Mouse (Mus musculus) heart, embryonic 14.5 days (tissue): ENCODE data around the gene AI464131. TPM values are rescaled to one million over a fixed set of nuclear protein-coding genes. Genes with fewer than 3 reads are reported as not detected.

Experiments used
- ATAC-seq: fragments of 200-750 bp; cut with Nextera tagmentation; 2 replicates; pipeline ENCODE4 v1.8.0; 2017; ENCODE audit warnings: low read depth, moderate TSS enrichment; ENCODE audit not compliant: insufficient number of reproducible peaks, insufficient read depth, low FRiP score
- H3K27ac ChIP-seq, 2 experiments: fragments of 200-500 bp in 1 of 2; fragments of 300-500 bp in 1 of 2; sonication (generic) in 1 of 2; replicated peaks in 1 of 2; 2 replicates each; pipeline ENCODE4 v1.5.1; 2012 to 2014; ENCODE audit warnings: low read depth in 2 of 2, low read length in 2 of 2, control low read depth in 1 of 2, mild to moderate bottlenecking in 1 of 2, mixed read lengths in 1 of 2; ENCODE audit not compliant: control insufficient read depth in 1 of 2, insufficient read depth in 1 of 2
- H3K27me3 ChIP-seq: fragments of 300-500 bp; sonication (generic); 2 replicates; pipeline ENCODE4 v1.6.1; 2014; ENCODE audit warnings: mild to moderate bottlenecking, low read length, control low read depth; ENCODE audit not compliant: control insufficient read depth, insufficient read depth
- H3K36me3 ChIP-seq: fragments of 300-500 bp; sonication (generic); 2 replicates; pipeline ENCODE4 v1.6.1; 2014; ENCODE audit warnings: mild to moderate bottlenecking, control low read depth, low read length, mixed read lengths; ENCODE audit not compliant: control insufficient read depth, insufficient read depth
- H3K4me1 ChIP-seq, 2 experiments: fragments of 200-500 bp in 1 of 2; fragments of 300-500 bp in 1 of 2; sonication (generic) in 1 of 2; 2 replicates each; pipeline ENCODE4 v1.6.1; 2012 to 2014; ENCODE audit warnings: low read length in 2 of 2, control low read depth in 1 of 2, mixed read lengths in 1 of 2; ENCODE audit not compliant: control insufficient read depth in 2 of 2, insufficient read depth in 2 of 2
- H3K4me2 ChIP-seq: fragments of 300-500 bp; sonication (generic); 2 replicates; pipeline ENCODE4 v1.6.1; 2014; ENCODE audit warnings: mild to moderate bottlenecking, low read length
- H3K4me3 ChIP-seq, 2 experiments: fragments of 200-500 bp in 1 of 2; fragments of 300-500 bp in 1 of 2; sonication (generic) in 1 of 2; 2 replicates each; pipeline ENCODE4 v1.5.1; 2012 to 2014; ENCODE audit warnings: low read length in 2 of 2, mild to moderate bottlenecking in 2 of 2, control low read depth in 1 of 2, low read depth in 1 of 2, moderate library complexity in 1 of 2; ENCODE audit not compliant: control insufficient read depth in 1 of 2, insufficient read depth in 1 of 2
- H3K9ac ChIP-seq: fragments of 300-500 bp; sonication (generic); 2 replicates; pipeline ENCODE4 v1.6.1; 2014; ENCODE audit warnings: mild to moderate bottlenecking, low read length
- H3K9me3 ChIP-seq: fragments of 300-500 bp; sonication (generic); 2 replicates; pipeline ENCODE4 v1.6.1; 2016; ENCODE audit warnings: low read length, control low read depth; ENCODE audit not compliant: control insufficient read depth
- WGBS: fragments of 180-500 bp; shearing (Covaris S2); extraction: QIAGEN DNeasy Blood & Tissue Kit; methylation state at CpG from one replicate; pipeline ENCODE4 v1.1.7; 2014; 5-methylcytosine and 5-hydroxymethylcytosine counted together
- polyA plus RNA-seq: library from polyadenylated mRNA; unstranded; fragments of >200 nt; fragmentation: Nextera tagmentation; extraction: Ambion mirVana; gene quantifications from 2 replicates; pipeline ENCODE4 v1.2.1, GENCODE M21; 2014

Gene AI464131
- polyA plus RNA-seq, 1 experiment from 2014 or later = 2.8 TPM

- Histone ChIP-seq H3K9ac (no peak overlapping the region), H3K27ac (no peak overlapping the region), H3K36me3 (no peaks in the 10 kb centered on the region), H3K9me3 (no peaks in the 10 kb centered on the region), H3K27me3 (0 out of 2 replicates have a peak, but pooled peaks cover 10% of the 10 kb centered on the region), H3K4me1 (peaks cover 5 to 10% of the 10 kb centered on the region in 2 experiments; a peak in 3 of 4 replicates), H3K4me2 (no peak overlapping the region), H3K4me3 (no peak overlapping the region)
- ATAC-seq = no peak
- 37% methylated on average over 13 of the region's 13 CpGs for WGBS
Measured at GRCm38 (mm10) chr4:41527076-41527475, 24.2 kb upstream of the AI464131 start.

GRCm38 (mm10) chr4:41526553-41526952 is 23.7 kb upstream of the AI464131 start:
- no peaks in the 10 kb centered on the region for H3K36me3 ChIP-seq
- H3K9me3 ChIP-seq = no peaks in the 10 kb centered on the region
- H3K27ac ChIP-seq = no peak overlapping the region
- no peak overlapping the region for H3K4me2 ChIP-seq
- no peak overlapping the region for H3K9ac ChIP-seq
- H3K4me1 ChIP-seq = peaks cover 5 to 10% of the 10 kb centered on the region in 2 experiments; a peak in 3 of 4 replicates
- H3K27me3 ChIP-seq = 0 out of 2 replicates have a peak, but pooled peaks cover 6% of the 10 kb centered on the region
- ATAC-seq = no peak
- H3K4me3 ChIP-seq = no peak overlapping the region
- WGBS = 68% methylated on average over 7 of the region's 7 CpGs

- Histone ChIP-seq H3K4me1 (peaks cover 5 to 10% of the 10 kb centered on the region in 2 experiments; a peak in 3 of 4 replicates), H3K27me3 (0 out of 2 replicates have a peak, but pooled peaks cover 6% of the 10 kb centered on the region), H3K9ac (no peak overlapping the region), H3K36me3 (no peaks in the 10 kb centered on the region), H3K9me3 (no peaks in the 10 kb centered on the region), H3K4me2 (no peak overlapping the region), H3K27ac (no peak overlapping the region), H3K4me3 (no peak overlapping the region)
- 60% methylated on average over 9 of the region's 9 CpGs for WGBS
- ATAC-seq = no peak
Measured at GRCm38 (mm10) chr4:41524829-41525228, 22.0 kb upstream of the AI464131 start.

GRCm38 (mm10) chr4:41523839-41524238 is 21.0 kb upstream of the AI464131 start:
- no peaks in the 10 kb centered on the region for H3K36me3 ChIP-seq

GRCm38 (mm10) chr4:41522788-41523187 is 19.9 kb upstream of the AI464131 start:
- Histone ChIP-seq H3K4me2 (no peak overlapping the region), H3K4me3 (no peak overlapping the region), H3K9me3 (no peaks in the 10 kb centered on the region), H3K27ac (no peak overlapping the region), H3K36me3 (no peaks in the 10 kb centered on the region), H3K4me1 (peaks cover 0 to under 1% of the 10 kb centered on the region in 2 experiments; a peak in 1 of 4 replicates), H3K27me3 (0 out of 2 replicates have a peak, but pooled peaks cover 6% of the 10 kb centered on the region), H3K9ac (no peak overlapping the region)
- ATAC-seq = no peak
- 41% methylated on average over 5 of the region's 5 CpGs for WGBS

More at GRCm38 (mm10) chr4:41523839-41524238, 21.0 kb upstream of the AI464131 start:
- H3K4me3 ChIP-seq = no peak overlapping the region
- H3K9me3 ChIP-seq = no peaks in the 10 kb centered on the region
- no peak overlapping the region for H3K27ac ChIP-seq
- H3K9ac ChIP-seq = no peak overlapping the region
- WGBS = 61% methylated on average over 7 of the region's 7 CpGs
- 0 out of 2 replicates have a peak, but pooled peaks cover 6% of the 10 kb centered on the region for H3K27me3 ChIP-seq
- no peak for ATAC-seq
- H3K4me1 ChIP-seq = peaks cover 5 to 10% of the 10 kb centered on the region in 2 experiments; a peak in 3 of 4 replicates
- H3K4me2 ChIP-seq = no peak overlapping the region

- Histone ChIP-seq H3K4me3 (no peak overlapping the region), H3K9ac (no peak overlapping the region), H3K27ac (no peak overlapping the region), H3K4me1 (no peaks in the 10 kb centered on the region), H3K36me3 (no peaks in the 10 kb centered on the region), H3K27me3 (0 out of 2 replicates have a peak, but pooled peaks cover 6% of the 10 kb centered on the region), H3K9me3 (no peaks in the 10 kb centered on the region), H3K4me2 (no peak overlapping the region)
- 87% methylated on average over 6 of the region's 6 CpGs for WGBS
- ATAC-seq = no peak
Measured at GRCm38 (mm10) chr4:41522136-41522535, 19.3 kb upstream of the AI464131 start.

- H3K4me1 ChIP-seq = no peaks in the 10 kb centered on the region
- H3K36me3 ChIP-seq = no peaks in the 10 kb centered on the region
- H3K9me3 ChIP-seq = no peaks in the 10 kb centered on the region
- WGBS = 40% methylated on average over 14 of the region's 14 CpGs
- H3K27ac ChIP-seq = no peak overlapping the region
- no peak overlapping the region for H3K9ac ChIP-seq
- ATAC-seq = no peak
- no peak overlapping the region for H3K4me3 ChIP-seq
- H3K27me3 ChIP-seq = 0 out of 2 replicates have a peak, but pooled peaks cover 6% of the 10 kb centered on the region
- no peak overlapping the region for H3K4me2 ChIP-seq
Measured at GRCm38 (mm10) chr4:41520641-41521040, 17.8 kb upstream of the AI464131 start.

GRCm38 (mm10) chr4:41519195-41519594 is 16.3 kb upstream of the AI464131 start:
- no peak for ATAC-seq

More at GRCm38 (mm10) chr4:41519195-41519594, 16.3 kb upstream of the AI464131 start:
- Histone ChIP-seq H3K4me3 (no peak overlapping the region), H3K9me3 (no peaks in the 10 kb centered on the region), H3K36me3 (no peaks in the 10 kb centered on the region), H3K27ac (no peak overlapping the region), H3K4me2 (no peak overlapping the region), H3K4me1 (no peaks in the 10 kb centered on the region), H3K27me3 (0 out of 2 replicates have a peak, but pooled peaks cover 6% of the 10 kb centered on the region), H3K9ac (no peak overlapping the region)
- WGBS = 84% methylated on average over 5 of the region's 5 CpGs
